15 mouse cellular contexts compared by ENCODE assay signal in genomic region chr6:28876492-28876891, GRCm38 (mm10). TPM values are rescaled to one million over a fixed set of nuclear protein-coding genes. Genes with fewer than 3 reads are reported as not detected.
DNase-seq lines count a peak whose midpoint lies in the region; ATAC-seq and TF ChIP-seq lines count a peak whose summit lies in the region.
"Had no signal": no experiment of that assay in that cellular context is flagged by ENCODE, and none has a peak within 500 bp of the region (broad histone marks: within the 10 kb centered on the region; RNA-seq: fewer than 3 reads in every experiment).

No protein-coding gene starts in this region.

- no peak overlapping the region for H3K4me3 ChIP-seq in limb, embryonic 12.5 days (replicated peaks)
- no peak overlapping the region for H3K4me3 ChIP-seq in limb, embryonic 10.5 days
- H3K4me3 ChIP-seq in forebrain, embryonic 15.5 days: no peak overlapping the region
- no peak overlapping the region for H3K4me3 ChIP-seq in limb, embryonic 14.5 days (replicated peaks; ENCODE audit: low read length)
- H3K4me3 ChIP-seq: heart, embryonic 15.5 days; liver, embryonic 13.5 days; midbrain, embryonic 10.5 days had no signal

- WGBS in limb, embryonic 12.5 days: 46% methylated on average over 3 of the region's 3 CpGs
- 57% methylated on average over 3 of the region's 3 CpGs for WGBS in limb, embryonic 10.5 days
- 10% methylated on average over 3 of the region's 3 CpGs for whole genome bisulfite sequencing in forebrain, embryonic 15.5 days
- 41% methylated on average over 3 of the region's 3 CpGs for WGBS in limb, embryonic 14.5 days

- no peak for TF ChIP-seq POLR2A in limb, embryonic 14.5 days (IDR thresholded peaks at IDR 0.05; ENCODE audit: borderline replicate concordance, extremely low read depth, insufficient read depth, insufficient read length)

- H3K4me1 ChIP-seq in limb, embryonic 12.5 days (replicated peaks): peaks cover 20% of the 10 kb centered on the region
- peaks cover 32% of the 10 kb centered on the region for H3K4me1 ChIP-seq in limb, embryonic 10.5 days
- peaks cover 50% of the 10 kb centered on the region for H3K4me1 ChIP-seq in forebrain, embryonic 15.5 days
- H3K4me1 ChIP-seq in limb, embryonic 14.5 days (ENCODE audit: control insufficient read depth, insufficient read depth, low read length): peaks cover 6% of the 10 kb centered on the region; the same call in 1 of the 2 replicates

- no peaks in the 10 kb centered on the region for H3K9me3 ChIP-seq in limb, embryonic 12.5 days
- H3K9me3 ChIP-seq in limb, embryonic 10.5 days (replicated peaks): no peaks in the 10 kb centered on the region
- H3K9me3 ChIP-seq in forebrain, embryonic 15.5 days: no peaks in the 10 kb centered on the region
- H3K9me3 ChIP-seq in limb, embryonic 14.5 days (ENCODE audit: control insufficient read depth, low read length): no peaks in the 10 kb centered on the region
- H3K9me3 ChIP-seq: heart, embryonic 15.5 days; liver, embryonic 13.5 days; midbrain, embryonic 10.5 days had no signal

- no peaks in the 10 kb centered on the region for H3K27me3 ChIP-seq in limb, embryonic 12.5 days
- H3K27me3 ChIP-seq in limb, embryonic 10.5 days (ENCODE audit: low read depth, poor library complexity, severe bottlenecking): no peaks in the 10 kb centered on the region
- no peaks in the 10 kb centered on the region; the same call in 1 of the 2 replicates for H3K27me3 ChIP-seq in forebrain, embryonic 15.5 days
- H3K27me3 ChIP-seq in limb, embryonic 14.5 days (ENCODE audit: control insufficient read depth, insufficient read depth, low read length): no peaks in the 10 kb centered on the region
- H3K27me3 ChIP-seq: heart, embryonic 15.5 days; liver, embryonic 13.5 days had no signal

- peaks cover 45% of the 10 kb centered on the region for H3K36me3 ChIP-seq in limb, embryonic 12.5 days
- peaks cover 44% of the 10 kb centered on the region for H3K36me3 ChIP-seq in limb, embryonic 10.5 days
- H3K36me3 ChIP-seq in forebrain, embryonic 15.5 days: no peaks in the 10 kb centered on the region
- H3K36me3 ChIP-seq in limb, embryonic 14.5 days (ENCODE audit: control insufficient read depth, insufficient read depth, low read length): peaks cover 38% of the 10 kb centered on the region
- H3K36me3 ChIP-seq: heart, embryonic 15.5 days had no signal

- no peak overlapping the region for H3K4me2 ChIP-seq in limb, embryonic 12.5 days
- no peak overlapping the region for H3K4me2 ChIP-seq in forebrain, embryonic 15.5 days (replicated peaks)
- H3K4me2 ChIP-seq in limb, embryonic 14.5 days (replicated peaks; ENCODE audit: low read depth, low read length, severe bottlenecking): no peak overlapping the region
- H3K4me2 ChIP-seq: heart, embryonic 15.5 days; liver, embryonic 13.5 days had no signal

- DNase-seq in limb, embryonic 10.5 days (ENCODE audit: low spot score): no peak
- DNase-seq in NIH3T3 (ENCODE audit: low read depth): peak; percentile 25
- peak; percentile 22 for DNase-seq in limb, embryonic 14.5 days (ENCODE audit: low spot score)
- DNase-seq in urinary bladder, adult 18-20 months (ENCODE audit: low spot score in 2 of 2): no peak
- no peak for DNase-seq in kidney, postnatal 36 days
- DNase-seq: cerebellum, adult 18-20 months; embryo, embryonic 11 days; kidney, postnatal 10 days; liver, embryonic 13.5 days; lung, postnatal 14 days; right cerebral cortex, postnatal 14 days had no signal

- no peak overlapping the region for H3K27ac ChIP-seq in limb, embryonic 12.5 days
- H3K27ac ChIP-seq in limb, embryonic 10.5 days: no peak overlapping the region
- peak overlapping the region; percentile 32; the same call in 1 of the 2 replicates for H3K27ac ChIP-seq in forebrain, embryonic 15.5 days (replicated peaks)
- no peak overlapping the region for H3K27ac ChIP-seq in limb, embryonic 14.5 days (replicated peaks; ENCODE audit: low read depth, low read length)
- H3K27ac ChIP-seq: heart, embryonic 15.5 days; liver, embryonic 13.5 days; midbrain, embryonic 10.5 days had no signal

- ATAC-seq in limb, embryonic 12.5 days (ENCODE audit: insufficient number of reproducible peaks, insufficient read depth, low FRiP score, low TSS enrichment, low read depth): 0 out of 2 replicates have a peak, but pooled peaks have one; percentile 38
- ATAC-seq in forebrain, embryonic 15.5 days (replicated peaks): peak; percentile 16; the same call in 1 of the 2 replicates
- no peak for ATAC-seq in limb, embryonic 14.5 days (ENCODE audit: low FRiP score, low read depth)

- H3K9ac ChIP-seq in limb, embryonic 12.5 days (replicated peaks): no peak overlapping the region
- H3K9ac ChIP-seq in forebrain, embryonic 15.5 days (replicated peaks): no peak overlapping the region
- H3K9ac ChIP-seq in limb, embryonic 14.5 days (ENCODE audit: low read depth, low read length, severe bottlenecking): no peak overlapping the region
- H3K9ac ChIP-seq: heart, embryonic 15.5 days; liver, embryonic 13.5 days had no signal

RNA-seq across cellular contexts. Expression of gene Lrrc4, which starts 44.9 kb away (rescaled TPM):
- 0.41 and 0.50 TPM in 2 replicates for polyA plus RNA-seq in limb, embryonic 12.5 days (2016; fragmentation: Nextera tagmentation; extraction: Ambion mirVana)
- polyA plus RNA-seq in limb, embryonic 10.5 days (2016; fragmentation: Nextera tagmentation; extraction: Ambion mirVana): 0.16 and 0.36 TPM in 2 replicates
- polyA plus RNA-seq in forebrain, embryonic 15.5 days (2015; fragmentation: Nextera tagmentation; extraction: Ambion mirVana): 6.4 and 6.5 TPM in 2 replicates
- 0.99 and 1.0 TPM in 2 replicates for polyA plus RNA-seq in limb, embryonic 14.5 days (2012; rRNA removed)
- 0.61 TPM in 2 replicates for polyA plus RNA-seq in limb, embryonic 14.5 days (2014; fragmentation: Nextera tagmentation; extraction: Ambion mirVana)

Comparison
In these comparisons a context has a peak if more than half of its experiments do, and no peak if none do; other contexts are left out.
1. DNase-seq: peak in NIH3T3 (single experiment) and limb, embryonic 14.5 days (single experiment); none in limb, embryonic 10.5 days (single experiment), urinary bladder, adult 18-20 months (0 of 2) and kidney, postnatal 36 days (0 of 2).